Mouse (Mus musculus) heart, embryonic 14.5 days (tissue): ENCODE results near the gene Olfr190. TPM values are rescaled to one million over a fixed set of nuclear protein-coding genes. Genes with fewer than 3 reads are reported as not detected.

Source experiments
- polyA plus RNA-seq: library from polyadenylated mRNA; unstranded; fragments of >200 nt; fragmentation: Nextera tagmentation; extraction: Ambion mirVana; gene quantifications from 2 replicates; pipeline ENCODE4 v1.2.1, GENCODE M21; 2014

Olfr190 gene
- polyA plus RNA-seq, 1 experiment from 2014 or later = not detected

Other genes starting within 250 kb of the Olfr190 start
- not detected in 2 replicates for gene Olfr177, start 203.2 kb downstream of the Olfr190 start, polyA plus RNA-seq
- gene Olfr178, start 185.9 kb downstream of the Olfr190 start, polyA plus RNA-seq = not detected in 2 replicates
- gene Olfr181, start 149.2 kb downstream of the Olfr190 start, polyA plus RNA-seq = not detected in 2 replicates
- not detected in 2 replicates for gene Olfr180, start 148.6 kb downstream of the Olfr190 start, polyA plus RNA-seq
- gene Olfr183, start 82.6 kb downstream of the Olfr190 start, polyA plus RNA-seq = not detected in 2 replicates
- not detected in 2 replicates for gene Olfr186, start 47.7 kb downstream of the Olfr190 start, polyA plus RNA-seq
- gene Olfr187, start 38.2 kb downstream of the Olfr190 start, polyA plus RNA-seq = not detected in 2 replicates
- gene Olfr191, start 11.8 kb upstream of the Olfr190 start, polyA plus RNA-seq = not detected in 2 replicates
- not detected in 2 replicates for gene Olfr193, start 33.9 kb upstream of the Olfr190 start, polyA plus RNA-seq
- gene Olfr194, start 43.1 kb upstream of the Olfr190 start, polyA plus RNA-seq = not detected in 2 replicates
- gene Olfr195, start 69.0 kb upstream of the Olfr190 start, polyA plus RNA-seq = not detected in 2 replicates
- gene Olfr196, start 92.4 kb upstream of the Olfr190 start, polyA plus RNA-seq = not detected in 2 replicates
- gene Olfr198, start 125.5 kb upstream of the Olfr190 start, polyA plus RNA-seq = not detected in 2 replicates
- gene Olfr199, start 141.8 kb upstream of the Olfr190 start, polyA plus RNA-seq = not detected in 2 replicates
- not detected in 2 replicates for gene Olfr201, start 194.6 kb upstream of the Olfr190 start, polyA plus RNA-seq
- gene Olfr202, start 208.8 kb upstream of the Olfr190 start, polyA plus RNA-seq = not detected in 2 replicates
- not detected in 2 replicates for gene Olfr203, start 220.9 kb upstream of the Olfr190 start, polyA plus RNA-seq
- gene Olfr204, start 240.2 kb upstream of the Olfr190 start, polyA plus RNA-seq = not detected in 2 replicates